In the genomic region with DNA sequence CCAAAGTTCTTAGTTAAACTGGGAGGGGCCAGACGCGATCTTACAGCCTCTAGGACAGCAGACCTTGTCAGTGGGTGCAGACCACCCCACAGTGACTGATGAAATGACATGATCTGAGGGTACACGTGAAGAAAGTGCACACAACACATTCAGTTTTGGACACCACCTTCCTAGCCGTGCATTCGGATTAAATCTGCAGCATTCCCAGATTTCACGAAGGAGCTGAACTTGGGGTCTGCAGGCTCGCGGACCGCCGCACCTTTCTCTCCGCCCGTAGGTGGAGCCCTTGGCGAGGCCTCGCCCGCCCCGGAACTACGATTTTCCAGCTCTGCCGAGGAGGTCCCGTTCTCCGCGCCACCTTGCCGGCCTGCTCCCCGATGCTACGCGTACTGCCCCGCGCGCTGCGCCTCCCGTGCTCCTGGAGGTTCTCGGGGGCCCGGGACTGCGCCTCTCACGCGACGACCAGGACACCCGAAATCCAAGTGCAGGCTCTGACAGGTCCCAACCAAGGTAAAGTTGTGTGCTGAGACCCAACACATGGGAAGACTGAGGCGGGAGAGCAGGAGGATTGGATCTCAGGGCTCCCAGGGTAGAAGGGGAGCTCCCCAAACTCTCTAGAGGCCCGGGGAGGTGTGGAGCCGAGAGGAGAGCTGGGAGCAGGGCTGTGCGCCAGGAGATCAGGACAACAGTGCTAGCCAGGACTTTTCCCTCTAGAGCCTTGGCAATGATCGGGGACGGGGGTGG, we compare ENCODE assay signal across 8 mouse cellular contexts. TPM values are rescaled to one million over a fixed set of nuclear protein-coding genes. Genes with fewer than 3 reads are reported as not detected.
DNase-seq lines count a peak whose midpoint lies in the region; ATAC-seq lines count a peak whose summit lies in the region.

A gene (plus strand): TSS at position 286 of the 744 bp plus-strand sequence.

- H3K4me3 ChIP-seq in brown adipose tissue, adult 24 weeks (ENCODE audit: insufficient read depth, low read depth, low read length), result peak within 1 kb of the TSS; percentile 77
- H3K4me3 ChIP-seq in forebrain, embryonic 13.5 days, result peak within 1 kb of the TSS; percentile 64

- ATAC-seq in forebrain, embryonic 13.5 days, result peak; percentile 43; the same call in 1 of the 2 replicates
- no peak for ATAC-seq in erythroid progenitor cell, adult 5-6 weeks (replicated peaks; ENCODE audit: low FRiP score, poor library complexity, severe bottlenecking)

- under 1% methylated on average over 43 of the region's 43 CpGs for WGBS in forebrain, embryonic 13.5 days

- H3K4me1 ChIP-seq in brown adipose tissue, adult 24 weeks (ENCODE audit: control insufficient read depth, insufficient read depth, insufficient read length, low read length), result no peaks in the 10 kb centered on the region
- peaks cover 9% of the 10 kb centered on the region; the same call in 1 of the 2 replicates for H3K4me1 ChIP-seq in forebrain, embryonic 13.5 days

- no peaks in the 10 kb centered on the region for H3K9me3 ChIP-seq in forebrain, embryonic 13.5 days (replicated peaks)

- DNase-seq in Muller cell, postnatal 12 days (ENCODE audit: inconsistent ontology term), result peak; percentile 53
- DNase-seq in heart, postnatal 10 days, result peak; percentile 56 to 62
- DNase-seq in kidney, postnatal 4 days, result peak; percentile 71 to 79
- DNase-seq in lung, postnatal 14 days, result peak; percentile 44
- DNase-seq in right cerebral cortex, postnatal 25 days, result peak; percentile 17

- no peak within 1 kb of the TSS for H3K27ac ChIP-seq in brown adipose tissue, adult 24 weeks (replicated peaks; ENCODE audit: low read depth, low read length)
- H3K27ac ChIP-seq in forebrain, embryonic 13.5 days, result no peak within 1 kb of the TSS; the same call in 1 of the 2 replicates

- peak within 1 kb of the TSS; percentile 93 for H3K4me2 ChIP-seq in forebrain, embryonic 13.5 days

- no peaks in the 10 kb centered on the region for H3K36me3 ChIP-seq in forebrain, embryonic 13.5 days (ENCODE audit: poor library complexity, severe bottlenecking)

- H3K27me3 ChIP-seq in forebrain, embryonic 13.5 days, result peaks cover 7% of the 10 kb centered on the region; the same call in 1 of the 2 replicates

- peak within 1 kb of the TSS; percentile 73 for H3K9ac ChIP-seq in forebrain, embryonic 13.5 days

- intact Hi-C loops in heart, postnatal 10 days (cut with DNase I), result loop anchor here (5.0 kb wide), 1 partner anchor 162 kb away; a partner anchor contains a TSS

RNA-seq across cellular contexts. Expression of the gene that starts here (rescaled TPM):
- polyA plus RNA-seq in brown adipose tissue, adult 24 weeks (2012; ENCODE audit: insufficient read depth, insufficient read length, missing spikeins), result 25.7 and 31.1 TPM in 2 replicates
- 11.8 and 12.8 TPM in 2 replicates for polyA plus RNA-seq in forebrain, embryonic 13.5 days (2015; fragmentation: Nextera tagmentation; extraction: Ambion mirVana)
- 10 to 100 TPM; 32.5 to 34.2 TPM for total RNA-seq in heart, postnatal 10 days (2021)
- total RNA-seq in erythroid progenitor cell, adult 5-6 weeks (2015; ENCODE audit: low replicate concordance), result 6.7 TPM in 1 of 2 replicates, not detected in the other
- not detected in 2 replicates for total RNA-seq in erythroid progenitor cell, adult 5-6 weeks (2017; ENCODE audit: low replicate concordance)

Comparison
In these comparisons a context has a peak if more than half of its experiments do, and no peak if none do; other contexts are left out.
1. RNA of the gene that starts here (total RNA-seq): 32.5 to 34.2 TPM in heart, postnatal 10 days; 6.7 TPM in erythroid progenitor cell, adult 5-6 weeks; every median in the first group is over 4 times any median in the second.
2. DNase-seq: peak in every context shown above with its lines; median percentile 75 in kidney, postnatal 4 days; 59 in heart, postnatal 10 days; 53 in Muller cell, postnatal 12 days; 44 in lung, postnatal 14 days; 17 in right cerebral cortex, postnatal 25 days.